Mouse (Mus musculus) MEL (cell line): ENCODE data around the gene Ggcx. TPM values are rescaled to one million over a fixed set of nuclear protein-coding genes. Genes with fewer than 3 reads are reported as not detected.

Experiments
- DNase-seq: peaks from one replicate; pipeline ENCODE4 v3.0.0; 2011; ENCODE audit warnings: low read depth, low spot score
- H3K27ac ChIP-seq: 2 replicates; pipeline ENCODE4 v1.5.1; 2012; ENCODE audit warnings: low read depth, mild to moderate bottlenecking, control low read depth, low read length, moderate library complexity; ENCODE audit not compliant: control insufficient read depth
- H3K27me3 ChIP-seq, 2 experiments: fragments of 150-350 bp in 1 of 2; sonication (generic) in 1 of 2; 2 replicates each; pipeline ENCODE4 v1.6.1; 2012; ENCODE audit warnings: low read length in 2 of 2, mild to moderate bottlenecking in 2 of 2, improper control_type of control experiment in 1 of 2, moderate library complexity in 1 of 2; ENCODE audit not compliant: insufficient read depth in 2 of 2, control insufficient read depth in 1 of 2
- H3K36me3 ChIP-seq, 2 experiments: 2 replicates each; pipeline ENCODE4 v1.6.1; 2012 to 2014; ENCODE audit warnings: low read length in 2 of 2, improper control_type of control experiment in 1 of 2, inconsistent platforms in 1 of 2, mild to moderate bottlenecking in 1 of 2; ENCODE audit not compliant: insufficient read depth in 2 of 2, control insufficient read depth in 1 of 2
- H3K4me1 ChIP-seq, 2 experiments: fragments of 150-350 bp in 1 of 2; sonication (generic) in 1 of 2; 2 replicates each; pipeline ENCODE4 v1.6.1; 2012; ENCODE audit warnings: low read length in 2 of 2, improper control_type of control experiment in 1 of 2, mild to moderate bottlenecking in 1 of 2; ENCODE audit not compliant: insufficient read depth in 2 of 2, control insufficient read depth in 1 of 2
- H3K4me3 ChIP-seq, 2 experiments: fragments of 150-350 bp in 1 of 2; sonication (generic) in 1 of 2; 2 replicates each; pipeline ENCODE4 v1.5.1; 2012; ENCODE audit warnings: low read depth in 2 of 2, low read length in 2 of 2, mild to moderate bottlenecking in 2 of 2, moderate library complexity in 2 of 2, control low read depth in 1 of 2, improper control_type of control experiment in 1 of 2; ENCODE audit not compliant: control insufficient read depth in 1 of 2, insufficient read depth in 1 of 2
- H3K79me2 ChIP-seq: 2 replicates; pipeline ENCODE4 v1.6.1; 2012; ENCODE audit warnings: mild to moderate bottlenecking, low read length, moderate library complexity; ENCODE audit not compliant: control insufficient read depth, poor library complexity, insufficient read depth
- H3K9ac ChIP-seq: 2 replicates; pipeline ENCODE4 v1.6.1; 2012; ENCODE audit warnings: low read depth, mild to moderate bottlenecking, control low read depth, low read length, moderate library complexity; ENCODE audit not compliant: control insufficient read depth, poor library complexity, severe bottlenecking
- H3K9me3 ChIP-seq: fragments of 150-350 bp; sonication (generic); replicated peaks from 2 replicates; pipeline ENCODE4 v1.6.1; 2012; ENCODE audit warnings: mild to moderate bottlenecking, low read length, improper control_type of control experiment, moderate library complexity; ENCODE audit not compliant: insufficient read depth
- BHLHE40 ChIP-seq: IDR thresholded peaks from 2 replicates; pipeline ENCODE4 v1.6.1; 2012; ENCODE audit warnings: low read depth, mild to moderate bottlenecking, inconsistent platforms, low read length, improper control_type of control experiment, borderline replicate concordance
- CHD1 ChIP-seq: IDR thresholded peaks from 2 replicates; pipeline ENCODE4 v1.6.1; 2012; ENCODE audit warnings: low read depth, mild to moderate bottlenecking, inconsistent platforms, low read length, improper control_type of control experiment
- CTCF ChIP-seq, 3 experiments: IDR thresholded peaks in 2 of 3; conservative IDR thresholded peaks in 1 of 3; 2 replicates each; pipeline ENCODE4 v1.5.1; 2011 to 2012; ENCODE audit warnings: low read length in 3 of 3, low read depth in 2 of 3, mild to moderate bottlenecking in 2 of 3, improper control_type of control experiment in 1 of 3, inconsistent platforms in 1 of 3, mixed read lengths in 1 of 3, moderate library complexity in 1 of 3; ENCODE audit not compliant: control insufficient read depth in 1 of 3, insufficient read depth in 1 of 3, poor library complexity in 1 of 3, severe bottlenecking in 1 of 3
- GATA1 ChIP-seq: IDR thresholded peaks from 2 replicates; pipeline ENCODE4 v1.6.1; 2011; ENCODE audit warnings: low read depth, low read length, improper control_type of control experiment
- HCFC1 ChIP-seq: IDR thresholded peaks from 2 replicates; pipeline ENCODE4 v1.6.1; 2012; ENCODE audit warnings: low read depth, mild to moderate bottlenecking, inconsistent platforms, low read length, improper control_type of control experiment, moderate library complexity
- JUND ChIP-seq: IDR thresholded peaks from 2 replicates; pipeline ENCODE4 v1.6.1; 2011; ENCODE audit warnings: low read depth, mild to moderate bottlenecking, improper control_type of control experiment, low read length
- KAT2A ChIP-seq: conservative IDR thresholded peaks from 2 replicates; pipeline ENCODE4 v1.6.1; 2012; ENCODE audit warnings: low read depth, low read length, improper control_type of control experiment, inconsistent platforms
- MAFK ChIP-seq: IDR thresholded peaks from 2 replicates; pipeline ENCODE4 v1.6.1; 2011; ENCODE audit warnings: low read depth, mild to moderate bottlenecking, low read length, improper control_type of control experiment, borderline replicate concordance
- MYC ChIP-seq: IDR thresholded peaks from 2 replicates; pipeline ENCODE4 v1.6.1; 2011; ENCODE audit warnings: low read depth, mild to moderate bottlenecking, low read length, improper control_type of control experiment, moderate library complexity
- NELFE ChIP-seq: IDR thresholded peaks from 2 replicates; pipeline ENCODE4 v1.6.1; 2011; ENCODE audit warnings: low read depth, low read length, improper control_type of control experiment
- POLR2A ChIP-seq, 2 experiments: IDR thresholded peaks; 2 replicates each; pipeline ENCODE4 v1.6.1; 2011 to 2012; ENCODE audit warnings: low read length in 2 of 2, mild to moderate bottlenecking in 2 of 2, control low read depth in 1 of 2, improper control_type of control experiment in 1 of 2, low read depth in 1 of 2, moderate library complexity in 1 of 2; ENCODE audit not compliant: control insufficient read depth in 1 of 2, insufficient read depth in 1 of 2, poor library complexity in 1 of 2
- RAD21 ChIP-seq: IDR thresholded peaks from 2 replicates; pipeline ENCODE4 v1.6.1; 2011; ENCODE audit warnings: mild to moderate bottlenecking, low read depth, low read length, improper control_type of control experiment
- RCOR1 ChIP-seq: IDR thresholded peaks from 2 replicates; pipeline ENCODE4 v1.6.1; 2012; ENCODE audit warnings: low read depth, mild to moderate bottlenecking, inconsistent platforms, low read length, improper control_type of control experiment
- SIN3A ChIP-seq: IDR thresholded peaks from 2 replicates; pipeline ENCODE4 v1.6.1; 2012; ENCODE audit warnings: low read length, improper control_type of control experiment, inconsistent platforms
- TAL1 ChIP-seq: IDR thresholded peaks from 2 replicates; pipeline ENCODE4 v1.6.1; 2012; ENCODE audit warnings: mild to moderate bottlenecking, inconsistent platforms, low read length, moderate library complexity, mixed read lengths
- TBP ChIP-seq: IDR thresholded peaks from 2 replicates; pipeline ENCODE4 v1.8.0; 2011; ENCODE audit warnings: low read depth, low read length, improper control_type of control experiment
- USF2 ChIP-seq, 2 experiments: IDR thresholded peaks; 2 replicates each; pipeline ENCODE4 v1.6.1; 2011 to 2012; ENCODE audit warnings: improper control_type of control experiment in 2 of 2, low read length in 2 of 2, borderline replicate concordance in 1 of 2, inconsistent platforms in 1 of 2, low read depth in 1 of 2, mild to moderate bottlenecking in 1 of 2; ENCODE audit not compliant: insufficient read depth in 1 of 2
- ZC3H11A ChIP-seq: IDR thresholded peaks from 2 replicates; pipeline ENCODE4 v1.6.1; 2012; ENCODE audit warnings: low read depth, mild to moderate bottlenecking, inconsistent platforms, low read length, improper control_type of control experiment
- ZMIZ1 ChIP-seq: IDR thresholded peaks from 2 replicates; pipeline ENCODE4 v1.6.1; 2012; ENCODE audit warnings: low read depth, mild to moderate bottlenecking, inconsistent platforms, low read length, improper control_type of control experiment, moderate library complexity
- polyA plus RNA-seq, 2 experiments: library from polyadenylated mRNA; stranded (reverse) in 1 of 2; unstranded in 1 of 2; fragments of >175 nt in 1 of 2; fragments of >200 nt in 1 of 2; gene quantifications; 2 replicates each; pipeline versions ENCODE4 v1.2.1 to v1.2.4; 2012; ENCODE audit warnings: low replicate concordance in 2 of 2, low read depth in 1 of 2; ENCODE audit not compliant: insufficient read length in 2 of 2, insufficient read depth in 1 of 2, missing spikeins in 1 of 2
- total RNA-seq: library from RNA; depleted of rRNA; stranded (reverse); fragments of 300-350 nt; gene quantifications from 2 replicates; pipeline ENCODE4 v1.2.3, GENCODE M21; 2012

Gene Ggcx
- total and polyA plus RNA-seq, 3 experiments: 5.2 to 5.4 TPM; not detected in 1

DNA sequence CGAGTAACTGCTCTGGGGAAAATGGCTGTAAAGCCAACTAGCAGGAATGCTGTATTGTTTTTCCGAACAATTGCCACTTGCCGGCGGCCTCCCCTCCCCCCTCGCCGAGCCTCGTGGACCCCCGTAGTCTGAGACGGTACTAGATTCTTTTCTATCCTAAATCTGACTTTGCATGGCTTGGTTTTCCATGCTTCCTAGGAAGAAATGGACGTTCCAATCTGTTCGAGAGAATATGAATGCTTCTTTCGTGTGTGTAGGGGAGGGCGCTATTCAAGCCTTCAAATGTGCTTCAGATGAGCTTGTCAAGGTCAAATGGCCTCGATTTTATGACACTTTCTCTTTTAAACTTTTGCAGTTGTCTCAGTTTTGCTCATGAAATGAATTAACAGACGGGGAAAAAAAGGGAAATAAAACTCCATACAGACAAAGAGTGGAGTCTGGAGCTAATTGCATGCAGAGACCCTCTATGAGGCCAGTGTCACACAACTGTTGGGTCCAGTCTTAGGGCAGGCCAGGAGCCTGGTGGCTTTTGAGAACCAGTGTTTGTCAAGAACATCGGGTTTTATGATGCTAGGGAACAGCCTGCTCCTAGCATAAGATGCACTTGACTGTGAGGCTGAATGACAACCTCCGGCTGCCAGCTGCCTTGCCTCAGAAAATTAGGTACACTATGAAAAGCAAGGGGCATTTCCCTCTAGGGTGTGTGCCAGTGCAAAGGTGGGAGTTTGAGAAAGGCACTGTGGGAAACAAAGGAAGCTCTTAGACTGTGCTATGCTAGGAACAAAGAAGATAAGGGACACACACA lies 26.3 kb downstream of the Ggcx start:
- Histone ChIP-seq H3K79me2 (peaks cover 40% of the 10 kb centered on the region), H3K4me3 (peak overlapping the region; percentile 65 to 82), H3K27me3 (no peaks in the 10 kb centered on the region), H3K27ac (peak overlapping the region; percentile 82), H3K36me3 (peaks cover 22 to 29% of the 10 kb centered on the region in 2 experiments), H3K4me1 (peaks cover 5 to 11% of the 10 kb centered on the region in 2 experiments), H3K9ac (peak overlapping the region; percentile 85), H3K9me3 (no peaks in the 10 kb centered on the region)
- TF ChIP-seq TBP (peak; percentile 76), CTCF (IDR thresholded peaks at IDR 0.05 in 2 of 3, conservative IDR thresholded peaks at IDR 0.05 in 1 of 3; ENCODE audit: control insufficient read depth in 1 of 3, insufficient read depth in 1 of 3, low read depth in 2 of 3, low read length in 3 of 3, poor library complexity in 1 of 3, severe bottlenecking in 1 of 3) (0 out of 6 replicates have a peak, but pooled peaks of 1 of the 3 experiments have one; percentile 3), POLR2A (IDR thresholded peaks at IDR 0.05; ENCODE audit: control insufficient read depth in 1 of 2, insufficient read depth in 1 of 2, low read depth in 1 of 2, low read length in 2 of 2, poor library complexity in 1 of 2) (peak; percentile 12 to 64; a peak in 3 of 4 replicates), KAT2A (no peak)
- DNase-seq: peak; percentile 86

DNA sequence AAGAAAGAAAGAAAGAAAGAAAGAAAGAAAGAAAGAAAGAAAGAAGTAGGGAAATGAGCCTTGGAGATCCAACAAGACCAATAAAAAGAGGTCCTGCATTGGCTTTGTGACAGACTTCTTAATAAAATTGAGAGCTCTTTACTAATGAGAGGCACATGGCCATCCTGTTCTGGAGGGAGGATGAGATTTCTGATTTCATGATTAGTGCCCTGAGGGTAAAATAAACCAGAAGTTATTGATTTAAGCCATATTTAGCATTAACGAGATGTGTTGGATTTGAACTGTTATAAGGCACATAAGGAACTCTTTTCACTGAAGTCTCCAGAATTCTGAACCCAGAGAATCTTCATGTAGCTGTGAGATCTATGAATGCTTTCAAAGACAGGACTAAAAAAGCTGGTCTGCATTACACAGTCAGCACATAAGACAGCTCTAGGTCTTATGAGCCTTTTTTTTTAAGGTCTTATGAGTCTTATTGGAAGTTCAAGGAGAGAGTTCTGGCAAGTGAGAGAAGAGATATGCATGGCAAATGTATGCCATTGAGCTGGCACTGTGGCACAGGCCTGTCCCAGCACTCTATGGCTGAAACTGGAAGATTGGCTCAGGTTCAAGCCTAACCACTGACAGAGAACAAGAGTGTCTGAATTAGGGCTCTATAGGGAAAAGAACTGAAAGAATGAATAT lies 29.0 kb downstream of the Ggcx start:
- Histone ChIP-seq H3K9me3 (no peaks in the 10 kb centered on the region), H3K27ac (no peak overlapping the region), H3K79me2 (peaks cover 22% of the 10 kb centered on the region), H3K4me1 (peaks cover 5 to 14% of the 10 kb centered on the region in 2 experiments), H3K9ac (no peak overlapping the region), H3K4me3 (no peak overlapping the region), H3K27me3 (no peaks in the 10 kb centered on the region), H3K36me3 (peaks cover 3 to 15% of the 10 kb centered on the region in 2 experiments; a peak in 3 of 4 replicates)
- no peak for DNase-seq
- no peak for TF ChIP-seq HCFC1
- TF ChIP-seq ZMIZ1: no peak
- TF ChIP-seq CHD1: no peak
- TF ChIP-seq RAD21: no peak
- no peak for TF ChIP-seq USF2 (IDR thresholded peaks at IDR 0.05; ENCODE audit: borderline replicate concordance in 1 of 2, insufficient read depth in 1 of 2, low read depth in 1 of 2, low read length in 2 of 2)
- no peak for TF ChIP-seq GATA1
- TF ChIP-seq JUND: no peak
- TF ChIP-seq RCOR1: no peak
- TF ChIP-seq ZC3H11A: no peak
- TF ChIP-seq MAFK: no peak
- TF ChIP-seq TBP: no peak
- TF ChIP-seq KAT2A: no peak
- no peak for TF ChIP-seq POLR2A (IDR thresholded peaks at IDR 0.05; ENCODE audit: control insufficient read depth in 1 of 2, insufficient read depth in 1 of 2, low read depth in 1 of 2, low read length in 2 of 2, poor library complexity in 1 of 2)
- no peak for TF ChIP-seq SIN3A
- TF ChIP-seq NELFE: no peak
- no peak for TF ChIP-seq MYC
- TF ChIP-seq TAL1: no peak
- TF ChIP-seq BHLHE40: no peak
